Mouse (Mus musculus) activated CD4-positive, CD25-positive, alpha-beta regulatory T cell, adult 9 weeks (primary cell): ENCODE measurements around the gene Mrpl20. TPM values are rescaled to one million over a fixed set of nuclear protein-coding genes. Genes with fewer than 3 reads are reported as not detected.

Experiments used
- polyA plus RNA-seq: library from polyadenylated mRNA; unstranded; fragments of 100-300 nt; shearing (Covaris generic); gene quantifications from one replicate; pipeline ENCODE4 v1.2.1, GENCODE M21; 2017

Mrpl20 gene
- 138 TPM for polyA plus RNA-seq

GRCm38 (mm10) chr4:155802741-155803339 is at the start of gene Mrpl20:
Gene Mrpl20 (plus strand): TSS chr4:155802878.

GRCm38 (mm10) chr4:155760613-155761355 is 41.9 kb upstream of the Mrpl20 start, which contains the start of gene Atad3a:
Gene Atad3a (minus strand): TSS chr4:155761093.

GRCm38 (mm10) chr4:155774280-155774754 is 28.4 kb upstream of the Mrpl20 start, which contains the start of gene Vwa1:
Gene Vwa1 (minus strand): TSS chr4:155774698.

GRCm38 (mm10) chr4:155785819-155786218 is 16.9 kb upstream of the Mrpl20 start, which contains the start of gene Tmem88b:
Gene Tmem88b (minus strand): TSS chr4:155785874.

GRCm38 (mm10) chr4:155790021-155790489 is 12.6 kb upstream of the Mrpl20 start, which contains the start of gene Ankrd65:
Gene Ankrd65 (plus strand): TSS chr4:155790439.

GRCm38 (mm10) chr4:155811929-155812664 is 9.4 kb downstream of the Mrpl20 start, which contains the start of gene Ccnl2:
Gene Ccnl2 (plus strand): TSS chr4:155812489.

GRCm38 (mm10) chr4:155831205-155831766 is 28.6 kb downstream of the Mrpl20 start, which contains the start of gene Aurkaip1:
Gene Aurkaip1 (plus strand): TSS chr4:155831272.

GRCm38 (mm10) chr4:155839483-155839910 is 36.8 kb downstream of the Mrpl20 start, which contains the start of gene Mxra8:
Gene Mxra8 (plus strand): TSS chr4:155839680.

GRCm38 (mm10) chr4:155846871-155847578 is 44.3 kb downstream of the Mrpl20 start, which contains the start of gene Dvl1:
Gene Dvl1 (plus strand): TSS chr4:155847402.

Other genes with a start within 250 kb of the Mrpl20 start
- 138 TPM for gene Nadk, start 240.5 kb upstream of the Mrpl20 start, polyA plus RNA-seq
- gene Slc35e2, start 201.5 kb upstream of the Mrpl20 start, polyA plus RNA-seq = 13.5 TPM
- 120 TPM for gene Cdk11b, start 178.0 kb upstream of the Mrpl20 start, polyA plus RNA-seq
- 1.9 TPM for gene Gm10563, start 157.5 kb upstream of the Mrpl20 start, polyA plus RNA-seq
- 0.54 TPM for gene Mmp23, start 149.5 kb upstream of the Mrpl20 start, polyA plus RNA-seq
- gene Mib2, start 133.7 kb upstream of the Mrpl20 start, polyA plus RNA-seq = 42.3 TPM
- gene Fndc10, start 108.5 kb upstream of the Mrpl20 start, polyA plus RNA-seq = 0.72 TPM
- gene Ssu72, start 98.1 kb upstream of the Mrpl20 start, polyA plus RNA-seq = 160 TPM
- gene Tmem240, start 68.1 kb upstream of the Mrpl20 start, polyA plus RNA-seq = 0.24 TPM
- 38.3 TPM for gene Atad3a, start 41.8 kb upstream of the Mrpl20 start, polyA plus RNA-seq
- not detected for gene Vwa1, start 28.2 kb upstream of the Mrpl20 start, polyA plus RNA-seq
- not detected for gene Tmem88b, start 17.0 kb upstream of the Mrpl20 start, polyA plus RNA-seq
- gene Ankrd65, start 12.4 kb upstream of the Mrpl20 start, polyA plus RNA-seq = not detected
- 168 TPM for gene Ccnl2, start 9.6 kb downstream of the Mrpl20 start, polyA plus RNA-seq
- gene Aurkaip1, start 28.4 kb downstream of the Mrpl20 start, polyA plus RNA-seq = 197 TPM
- 4.0 TPM for gene Mxra8, start 36.8 kb downstream of the Mrpl20 start, polyA plus RNA-seq
- gene Dvl1, start 44.5 kb downstream of the Mrpl20 start, polyA plus RNA-seq = 2.8 TPM
- 0.92 TPM for gene Tas1r3, start 60.5 kb downstream of the Mrpl20 start, polyA plus RNA-seq
- gene Cptp, start 66.6 kb downstream of the Mrpl20 start, polyA plus RNA-seq = 20.4 TPM
- gene Ints11, start 66.7 kb downstream of the Mrpl20 start, polyA plus RNA-seq = 92.1 TPM
- 32.6 TPM for gene Pusl1, start 88.9 kb downstream of the Mrpl20 start, polyA plus RNA-seq
- 7.8 TPM for gene Acap3, start 88.9 kb downstream of the Mrpl20 start, polyA plus RNA-seq
- gene Ube2j2, start 141.0 kb downstream of the Mrpl20 start, polyA plus RNA-seq = 15.3 TPM
- 24.3 TPM for gene C1qtnf12, start 159.4 kb downstream of the Mrpl20 start, polyA plus RNA-seq
- gene B3galt6, start 189.8 kb downstream of the Mrpl20 start, polyA plus RNA-seq = 1.3 TPM
- 591 TPM for gene Sdf4, start 190.0 kb downstream of the Mrpl20 start, polyA plus RNA-seq
- 998 TPM for gene Tnfrsf4, start 211.0 kb downstream of the Mrpl20 start, polyA plus RNA-seq
- 855 TPM for gene Tnfrsf18, start 223.3 kb downstream of the Mrpl20 start, polyA plus RNA-seq